Mouse (Mus musculus): ENCODE measurements around the gene Trim11.

The Trim11 gene

GRCm38 (mm10) chr11:58980381-58980990 is 2.6 kb downstream of the Trim11 start:
- no peak for DNase-seq (ENCODE audit: low read depth)

GRCm38 (mm10) chr11:58981541-58982447 is 3.9 kb downstream of the Trim11 start:
- DNase-seq (ENCODE audit: low read depth): peak; percentile 83

GRCm38 (mm10) chr11:58982471-58983097 is 4.7 kb downstream of the Trim11 start:
- DNase-seq (ENCODE audit: low read depth): no peak

DNA sequence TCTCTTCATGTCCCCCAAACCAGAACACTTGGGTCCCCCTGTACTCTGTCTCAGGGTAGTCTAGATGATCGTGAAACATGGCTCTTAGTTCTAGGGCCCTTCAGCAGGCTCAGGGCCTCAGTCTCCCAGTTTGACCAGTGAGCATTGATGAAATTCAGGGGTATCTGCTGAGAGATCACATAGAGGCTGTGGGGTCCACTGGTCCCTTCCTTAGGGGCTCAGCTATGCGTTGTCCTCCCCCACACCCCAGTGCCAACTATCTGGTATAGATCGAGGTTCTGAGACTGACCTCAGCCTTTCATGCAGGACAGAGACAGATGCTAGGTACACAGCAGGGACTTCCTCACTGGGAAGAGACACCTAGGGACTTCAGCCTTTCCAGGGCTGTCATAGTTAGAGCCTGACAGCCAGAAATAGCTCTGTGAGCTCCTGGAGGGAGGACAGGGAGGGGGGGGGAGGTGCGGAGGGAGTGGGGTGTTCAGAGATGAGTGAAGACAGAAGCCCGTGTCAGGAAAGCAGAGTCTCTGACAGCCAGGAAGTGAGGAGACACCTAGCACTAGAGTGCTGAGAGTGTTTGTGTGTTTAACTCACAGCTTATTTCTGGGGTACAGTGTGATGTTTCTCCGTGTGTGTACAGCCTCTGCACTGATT is 5.9 kb downstream of the Trim11 start:
- no peak for DNase-seq (ENCODE audit: low read depth)

- no peak for DNase-seq (ENCODE audit: low read depth)
Observed at GRCm38 (mm10) chr11:58984657-58985056, 6.8 kb downstream of the Trim11 start.

GRCm38 (mm10) chr11:58985299-58985917 is 7.5 kb downstream of the Trim11 start:
- DNase-seq (ENCODE audit: low read depth): no peak

DNA sequence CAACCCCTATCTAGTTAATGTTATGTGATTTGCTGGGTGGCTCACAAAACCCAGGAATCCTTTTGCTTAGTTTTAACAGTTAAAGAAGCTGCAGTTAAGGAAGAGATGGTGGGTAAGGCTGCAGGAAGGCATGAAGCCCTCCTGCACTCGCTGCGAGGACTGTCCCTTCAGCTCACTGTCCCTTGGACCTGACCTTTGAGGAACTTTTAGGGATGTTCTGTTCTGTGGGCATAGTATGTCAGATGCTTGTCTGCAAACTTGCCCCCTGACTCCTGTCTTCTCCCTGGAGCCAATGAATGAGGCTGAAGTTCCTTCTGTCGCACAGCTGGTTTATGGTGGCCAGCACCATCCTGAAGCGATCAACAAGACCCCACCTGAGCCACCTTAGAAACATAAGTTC is 11.3 kb downstream of the Trim11 start:
- DNase-seq (ENCODE audit: low read depth): no peak

DNA sequence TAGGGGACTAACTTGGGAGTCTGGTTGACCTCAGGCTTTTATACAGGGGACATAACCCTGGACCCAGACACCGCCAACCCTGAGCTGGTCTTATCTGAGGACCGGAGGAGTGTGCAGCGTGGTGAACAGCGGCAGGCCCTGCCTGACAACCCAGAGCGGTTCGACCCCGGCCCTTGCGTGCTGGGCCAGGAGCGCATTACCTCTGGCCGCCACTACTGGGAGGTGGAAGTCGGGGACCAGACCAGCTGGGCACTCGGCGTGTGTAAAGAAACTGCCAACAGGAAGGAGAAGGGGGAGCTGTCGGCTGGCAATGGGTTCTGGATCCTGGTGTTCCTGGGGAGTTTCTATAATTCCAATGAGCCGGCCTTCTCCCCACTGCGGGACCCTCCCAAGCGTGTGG is 12.2 kb downstream of the Trim11 start:
- no peak for DNase-seq (ENCODE audit: low read depth)

DNA sequence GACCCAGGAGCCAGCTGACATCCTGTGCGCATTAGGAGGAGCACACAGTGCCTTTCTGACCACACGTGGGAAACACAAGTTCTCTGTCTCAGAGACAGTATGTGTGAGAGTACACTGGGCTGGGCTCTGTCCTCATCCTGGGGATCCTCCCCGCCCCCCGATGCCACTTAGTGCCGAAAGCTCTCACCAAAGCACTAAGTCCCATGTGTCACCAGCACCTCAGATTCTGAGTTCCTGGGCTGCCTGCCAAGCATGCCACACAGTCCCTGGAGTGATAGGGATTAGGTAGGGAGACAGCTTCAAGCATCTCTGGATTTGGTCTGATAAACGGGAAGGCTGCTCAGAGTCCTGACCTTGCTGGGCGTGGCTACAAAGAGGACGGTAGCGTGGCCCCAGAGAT is 12.9 kb downstream of the Trim11 start:
- DNase-seq (ENCODE audit: low read depth): no peak

GRCm38 (mm10) chr11:58991911-58992310 is 14.0 kb downstream of the Trim11 start:
- no peak for DNase-seq (ENCODE audit: low read depth)

DNA sequence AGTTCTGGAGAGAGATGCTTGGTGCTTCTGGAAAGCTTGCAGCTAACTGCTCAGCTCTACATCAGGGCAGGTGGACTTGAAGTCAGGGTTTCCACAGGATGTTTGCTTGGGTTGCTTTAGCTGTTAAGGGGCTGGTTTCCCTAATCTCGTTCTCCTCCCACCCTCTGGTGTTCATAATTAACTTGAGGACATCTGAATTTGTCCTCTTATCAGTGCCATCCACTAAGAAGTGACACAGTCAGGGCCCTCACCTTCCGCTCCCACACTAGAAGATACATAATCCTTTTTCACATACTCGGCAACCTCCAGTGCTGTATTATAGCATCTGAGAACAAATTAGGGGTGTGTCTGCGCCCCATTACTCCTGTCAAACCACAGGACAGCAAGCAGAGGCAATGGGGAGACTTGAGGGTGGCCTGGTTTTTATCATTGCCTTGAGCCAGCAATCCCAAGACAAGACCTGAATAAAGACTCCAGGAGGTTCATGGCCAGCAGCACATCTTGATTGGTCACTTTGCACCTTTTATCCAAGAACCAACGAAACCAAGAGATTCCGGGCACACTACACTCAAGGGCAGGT is 15.3 kb downstream of the Trim11 start:
- no peak for DNase-seq (ENCODE audit: low read depth)

DNA sequence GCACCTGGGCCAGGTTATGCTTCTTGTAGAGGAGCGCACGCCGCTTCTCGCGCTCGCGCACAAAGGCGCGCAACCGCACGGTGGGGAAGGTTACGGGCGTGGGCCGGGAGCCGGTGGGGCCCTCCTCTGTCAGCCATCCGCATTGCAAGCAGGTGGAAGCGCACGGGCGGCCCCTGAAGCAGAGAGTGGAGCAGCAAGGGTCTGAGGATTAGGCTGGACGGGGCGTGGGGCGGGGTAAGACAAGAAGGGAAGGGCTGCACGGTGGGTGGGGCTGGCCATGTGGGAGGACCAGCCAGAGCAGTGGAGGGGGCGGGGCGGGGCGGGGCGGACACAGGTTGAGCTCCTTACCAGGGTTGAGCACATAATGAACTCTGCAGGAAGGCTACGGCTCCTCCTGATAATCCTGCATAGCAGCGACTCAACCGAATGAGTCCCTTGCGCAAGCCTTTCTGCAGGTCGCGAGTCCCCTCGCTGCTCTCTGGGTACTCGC is 16.5 kb downstream of the Trim11 start:
- peak; percentile 45 for DNase-seq (ENCODE audit: low read depth)

GRCm38 (mm10) chr11:58995061-58995806 is 17.3 kb downstream of the Trim11 start:
- no peak for DNase-seq (ENCODE audit: low read depth)

DNA sequence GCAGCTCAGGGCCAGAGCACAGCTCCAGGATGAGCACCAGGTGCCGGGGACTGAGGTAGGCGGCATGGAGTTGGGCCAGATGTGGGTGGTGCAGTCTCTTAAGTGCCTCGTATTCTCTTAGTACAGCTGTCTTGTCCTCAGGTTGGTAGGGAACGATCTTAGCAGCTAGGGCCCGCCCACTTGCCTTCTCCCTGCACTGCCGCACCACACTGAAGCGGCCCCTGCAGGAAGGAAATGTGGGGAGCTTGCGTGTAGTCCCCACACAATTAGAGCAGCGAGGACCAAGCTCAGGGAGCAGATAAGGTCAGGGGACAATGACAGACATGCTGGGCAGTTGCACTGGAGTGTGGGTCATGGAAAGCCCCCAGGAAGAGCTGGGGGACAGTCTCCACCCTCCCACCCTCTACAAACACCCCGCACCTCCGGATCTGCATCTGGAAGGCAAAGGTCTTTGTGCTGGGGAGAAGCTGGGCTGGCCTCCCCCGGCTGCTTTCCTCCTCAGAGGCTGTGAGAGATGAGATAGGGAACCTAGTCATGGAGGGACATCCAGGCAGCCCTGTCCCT is 18.0 kb downstream of the Trim11 start:
- DNase-seq (ENCODE audit: low read depth): peak; percentile 63

GRCm38 (mm10) chr11:58997541-58997940 is 19.6 kb downstream of the Trim11 start:
- DNase-seq (ENCODE audit: low read depth): no peak

- no peak for DNase-seq (ENCODE audit: low read depth)
Observed at GRCm38 (mm10) chr11:58999158-58999557, 21.3 kb downstream of the Trim11 start.

- DNase-seq (ENCODE audit: low read depth): no peak
Observed at GRCm38 (mm10) chr11:58999830-59000229, 21.9 kb downstream of the Trim11 start.

DNA sequence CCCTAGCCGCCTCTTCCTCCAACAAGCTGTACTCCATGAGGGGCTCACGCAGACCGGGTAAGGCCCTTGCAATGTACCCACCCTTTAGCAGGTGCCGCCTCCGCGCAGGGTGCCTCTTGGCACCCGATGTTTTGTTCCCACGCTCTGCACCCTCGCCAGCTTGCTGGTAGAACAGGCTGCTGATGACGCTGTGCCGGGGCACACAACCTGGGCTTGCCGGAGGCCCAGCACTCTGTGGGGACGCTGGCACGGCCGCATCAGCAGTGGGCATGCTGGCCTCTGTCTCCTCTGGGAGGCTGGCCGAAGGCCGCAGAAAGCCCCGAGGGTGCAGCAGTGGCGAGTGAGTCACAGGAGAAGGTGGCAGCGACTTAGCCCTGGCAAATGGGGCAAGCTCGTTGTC is 22.7 kb downstream of the Trim11 start:
- DNase-seq (ENCODE audit: low read depth): no peak

- DNase-seq (ENCODE audit: low read depth): no peak
Observed at GRCm38 (mm10) chr11:59002327-59003079, 24.6 kb downstream of the Trim11 start.

GRCm38 (mm10) chr11:59015052-59015451 is 37.2 kb downstream of the Trim11 start:
- peak; percentile 21 for DNase-seq (ENCODE audit: low read depth)
